Mouse (Mus musculus): Measurements from ENCODE around the gene Tgtp2. TPM values are rescaled to one million over a fixed set of nuclear protein-coding genes. Genes with fewer than 3 reads are reported as not detected.

The Tgtp2 gene
- polyA plus RNA-seq, 1 experiment from 2014 or later = not detected

DNA sequence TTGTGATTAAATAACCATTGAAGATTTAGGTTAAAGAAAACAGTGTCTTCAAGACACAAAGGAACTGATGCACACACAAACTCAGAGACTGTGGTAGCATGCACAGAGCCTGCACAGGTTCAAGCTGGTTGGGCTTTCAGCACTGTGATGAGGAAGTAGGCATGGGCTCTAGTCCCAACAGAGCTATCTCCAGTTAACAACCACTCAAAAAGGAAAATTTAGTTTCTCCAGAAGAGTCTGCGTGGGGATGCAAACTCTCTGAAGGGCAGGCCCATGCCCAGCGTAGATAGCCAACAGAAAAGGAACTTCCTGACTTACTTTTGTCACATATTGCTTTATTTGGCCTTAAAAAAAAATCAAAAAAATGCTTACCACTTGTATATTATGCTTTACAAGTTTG, 28.8 kb upstream of the Tgtp2 start:
- Histone ChIP-seq H3K27ac (no peak overlapping the region), H3K4me1 (peaks cover 12% of the 10 kb centered on the region), H3K27me3 (ENCODE audit: poor library complexity, severe bottlenecking) (no peaks in the 10 kb centered on the region), H3K9me3 (no peaks in the 10 kb centered on the region), H3K36me3 (replicated peaks) (no peaks in the 10 kb centered on the region), H3K4me3 (no peak overlapping the region)
- DNase-seq (ENCODE audit: extremely low spot score, low spot score) = no peak
- 88% methylated on average over 2 of the region's 2 CpGs for WGBS

DNA sequence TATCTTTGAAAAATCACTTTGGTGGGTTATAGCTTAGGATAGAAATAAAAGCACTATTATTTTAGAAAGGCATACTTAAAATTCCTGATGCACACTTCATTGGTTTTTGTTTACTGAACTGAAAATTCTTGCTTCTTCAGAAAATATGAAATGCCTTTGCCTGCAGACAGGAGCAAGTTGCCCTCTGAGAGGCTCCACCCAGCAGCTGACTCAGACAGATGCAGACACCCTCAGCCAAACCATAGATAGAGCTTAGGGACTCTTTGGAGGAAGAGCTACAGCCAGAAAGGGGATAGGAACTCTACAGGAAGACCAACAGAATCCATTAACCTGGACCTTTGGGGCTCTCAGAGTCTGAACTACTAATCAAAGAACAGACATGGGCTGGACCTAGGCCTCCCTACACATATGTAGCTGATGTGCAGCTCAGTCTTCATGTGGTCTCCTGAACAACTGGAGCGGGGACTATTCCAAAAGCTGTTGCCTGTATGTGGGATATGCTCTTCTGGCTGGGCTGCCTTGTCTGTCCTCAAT, 28.1 kb upstream of the Tgtp2 start:
- Histone ChIP-seq H3K4me1 (peaks cover 12% of the 10 kb centered on the region), H3K4me3 (no peak overlapping the region), H3K27me3 (ENCODE audit: poor library complexity, severe bottlenecking) (no peaks in the 10 kb centered on the region), H3K9me3 (no peaks in the 10 kb centered on the region), H3K27ac (no peak overlapping the region), H3K36me3 (replicated peaks) (no peaks in the 10 kb centered on the region)
- DNase-seq (ENCODE audit: extremely low spot score, low spot score) = no peak
- 81% methylated on average over 1 of the region's 1 CpGs for WGBS

GRCm38 (mm10) chr11:49091171-49091570, 27.2 kb upstream of the Tgtp2 start:
- Histone ChIP-seq H3K27me3 (ENCODE audit: poor library complexity, severe bottlenecking) (no peaks in the 10 kb centered on the region), H3K36me3 (replicated peaks) (no peaks in the 10 kb centered on the region), H3K4me1 (peaks cover 12% of the 10 kb centered on the region), H3K27ac (no peak overlapping the region), H3K9me3 (no peaks in the 10 kb centered on the region), H3K4me3 (no peak overlapping the region)
- 81% methylated on average over 4 of the region's 4 CpGs for WGBS
- no peak for DNase-seq (ENCODE audit: extremely low spot score, low spot score)

GRCm38 (mm10) chr11:49090551-49090950, 26.5 kb upstream of the Tgtp2 start:
- Histone ChIP-seq H3K9me3 (no peaks in the 10 kb centered on the region), H3K36me3 (replicated peaks) (no peaks in the 10 kb centered on the region), H3K27me3 (ENCODE audit: poor library complexity, severe bottlenecking) (no peaks in the 10 kb centered on the region), H3K4me1 (peaks cover 12% of the 10 kb centered on the region), H3K27ac (no peak overlapping the region), H3K4me3 (no peak overlapping the region)
- 92% methylated on average over 5 of the region's 5 CpGs for WGBS
- DNase-seq (ENCODE audit: extremely low spot score, low spot score) = no peak

DNA sequence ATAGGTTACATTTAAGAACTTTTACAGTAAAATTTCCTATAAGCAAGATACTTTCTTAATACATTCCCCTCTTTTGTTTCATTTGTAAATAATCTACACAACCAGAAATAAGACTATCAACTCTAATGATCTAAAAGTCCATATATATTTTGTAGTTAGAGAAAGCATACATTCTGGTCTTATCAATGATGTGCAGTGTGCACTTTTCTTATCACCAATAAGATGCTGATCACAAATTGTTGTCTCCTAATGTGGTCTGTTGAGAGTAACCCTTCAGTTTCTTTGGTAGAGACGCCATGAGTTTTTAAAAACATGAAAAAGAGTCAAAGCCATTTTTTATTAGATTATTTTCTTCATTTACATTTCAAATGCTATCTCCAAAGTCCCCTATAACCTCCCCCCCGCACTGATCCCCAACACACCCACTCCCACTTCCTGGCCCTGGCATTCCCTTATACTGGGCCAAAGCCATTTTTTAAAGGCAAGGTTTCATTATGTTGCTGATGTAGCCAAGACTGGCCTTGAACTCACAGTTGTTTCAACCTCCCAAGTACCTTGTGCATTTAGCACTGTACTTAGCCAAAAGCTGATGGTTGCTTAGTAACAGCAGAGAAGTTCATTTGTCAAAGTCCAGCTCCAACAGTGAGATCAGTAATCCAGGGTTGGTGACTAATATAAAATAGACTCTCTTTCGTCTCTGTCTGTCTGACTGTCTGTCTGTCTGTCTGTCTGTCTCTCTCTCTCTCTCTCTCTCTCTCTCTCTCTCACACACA, 25.9 kb upstream of the Tgtp2 start:
- Histone ChIP-seq H3K4me3 (no peak overlapping the region), H3K27me3 (ENCODE audit: poor library complexity, severe bottlenecking) (no peaks in the 10 kb centered on the region), H3K27ac (no peak overlapping the region), H3K36me3 (replicated peaks) (no peaks in the 10 kb centered on the region), H3K9me3 (no peaks in the 10 kb centered on the region), H3K4me1 (peaks cover 8% of the 10 kb centered on the region)
- 85% methylated on average over 3 of the region's 3 CpGs for WGBS
- DNase-seq (ENCODE audit: extremely low spot score, low spot score) = no peak

DNA sequence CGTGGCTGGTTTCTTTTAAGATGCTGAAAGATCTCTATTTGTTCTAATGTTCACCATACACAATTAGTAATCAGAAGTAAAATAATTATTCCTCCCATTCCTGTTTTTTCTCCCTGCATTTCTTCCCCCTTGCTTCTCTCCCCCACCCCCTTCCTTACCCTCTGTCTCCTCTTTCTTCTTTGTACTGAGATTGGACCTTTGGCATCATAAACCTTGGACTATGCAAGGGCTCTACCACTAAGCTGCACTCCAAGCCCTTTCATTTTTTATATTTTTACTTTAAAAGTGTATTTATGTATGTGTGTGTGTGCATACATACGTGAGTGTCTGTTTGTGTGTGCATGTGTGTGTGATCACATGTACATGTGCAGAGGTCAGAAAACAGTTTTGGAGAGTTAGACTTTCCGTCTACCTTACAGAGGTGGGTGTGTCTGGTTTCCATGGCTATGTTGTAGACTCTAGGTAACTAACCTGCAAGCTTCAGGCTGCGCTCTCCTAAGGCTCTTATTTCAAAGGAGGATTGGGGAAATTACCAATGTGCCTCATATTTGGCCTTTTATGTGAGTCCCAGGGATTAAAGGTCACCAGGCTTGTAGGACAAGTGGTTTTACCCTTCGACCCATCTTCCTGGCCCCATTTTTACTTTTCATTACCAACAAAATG, 25.1 kb upstream of the Tgtp2 start:
- Histone ChIP-seq H3K4me3 (no peak overlapping the region), H3K27me3 (ENCODE audit: poor library complexity, severe bottlenecking) (no peaks in the 10 kb centered on the region), H3K27ac (no peak overlapping the region), H3K36me3 (replicated peaks) (no peaks in the 10 kb centered on the region), H3K4me1 (peaks cover 8% of the 10 kb centered on the region), H3K9me3 (no peaks in the 10 kb centered on the region)
- DNase-seq (ENCODE audit: extremely low spot score, low spot score) = no peak
- WGBS = 91% methylated on average over 5 of the region's 5 CpGs

GRCm38 (mm10) chr11:49087830-49088616, 24.0 kb upstream of the Tgtp2 start:
- Histone ChIP-seq H3K27me3 (ENCODE audit: poor library complexity, severe bottlenecking) (no peaks in the 10 kb centered on the region), H3K36me3 (replicated peaks) (no peaks in the 10 kb centered on the region), H3K4me3 (0 out of 2 replicates have a peak overlapping the region, but pooled peaks have one; percentile 19), H3K27ac (0 out of 2 replicates have a peak overlapping the region, but pooled peaks have one; percentile 17), H3K4me1 (peaks cover 8% of the 10 kb centered on the region), H3K9me3 (no peaks in the 10 kb centered on the region)
- 45% methylated on average over 22 of the region's 22 CpGs for WGBS
- no peak for DNase-seq (ENCODE audit: extremely low spot score, low spot score)

DNA sequence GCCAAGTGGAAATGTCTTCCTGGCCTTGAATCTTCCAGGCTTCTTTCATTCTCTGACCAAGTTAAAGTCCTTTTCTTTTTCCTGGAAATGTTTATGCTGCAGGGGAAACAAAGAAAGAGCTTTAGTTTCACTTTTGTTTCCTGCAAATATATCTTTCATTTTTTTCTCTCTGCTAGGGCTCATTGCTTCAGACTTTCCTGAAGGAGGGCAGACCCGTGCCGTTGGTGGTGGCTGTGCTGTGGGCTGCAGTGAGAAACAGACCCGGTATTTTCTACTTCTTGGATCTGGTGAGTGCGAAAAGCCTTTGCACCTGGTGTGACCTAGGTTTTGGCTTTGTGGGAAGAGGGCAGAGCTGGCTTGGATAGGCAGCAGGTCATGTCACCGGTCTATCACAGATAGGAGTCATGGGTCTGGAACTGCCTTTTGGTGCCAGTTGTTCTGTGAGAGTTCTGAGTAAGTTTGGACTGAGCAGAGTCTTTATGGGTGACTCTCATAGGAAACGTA, 22.9 kb upstream of the Tgtp2 start:
- no peak for DNase-seq (ENCODE audit: extremely low spot score, low spot score)
- H3K36me3 ChIP-seq (replicated peaks) = no peaks in the 10 kb centered on the region
- H3K27me3 ChIP-seq (ENCODE audit: poor library complexity, severe bottlenecking) = no peaks in the 10 kb centered on the region
- H3K9me3 ChIP-seq = no peaks in the 10 kb centered on the region
- H3K4me3 ChIP-seq = no peak overlapping the region
- no peak overlapping the region for H3K27ac ChIP-seq
- peaks cover 8% of the 10 kb centered on the region for H3K4me1 ChIP-seq
- 85% methylated on average over 6 of the region's 6 CpGs for WGBS

DNA sequence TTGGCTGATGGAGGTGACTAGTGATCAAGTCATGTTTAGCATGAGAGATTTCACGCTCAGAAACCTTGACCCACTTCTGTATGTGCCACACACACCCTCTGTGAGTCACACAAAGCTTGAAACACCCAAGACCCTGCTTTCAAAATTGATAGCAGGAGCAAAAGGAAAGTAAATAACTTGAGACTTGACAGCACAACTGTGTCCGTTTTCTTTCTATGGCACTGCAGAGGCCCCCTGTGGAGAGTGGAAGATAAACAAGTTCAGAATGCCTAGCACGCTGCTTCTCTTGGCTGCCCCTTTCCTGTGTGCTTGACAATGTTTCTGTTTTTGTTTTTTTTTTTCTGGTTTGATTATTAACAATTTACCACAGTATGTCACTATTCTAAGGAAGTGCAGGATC, 20.9 kb upstream of the Tgtp2 start:
- Histone ChIP-seq H3K4me3 (no peak overlapping the region), H3K36me3 (replicated peaks) (no peaks in the 10 kb centered on the region), H3K9me3 (no peaks in the 10 kb centered on the region), H3K27me3 (ENCODE audit: poor library complexity, severe bottlenecking) (no peaks in the 10 kb centered on the region), H3K4me1 (peaks cover 8% of the 10 kb centered on the region), H3K27ac (no peak overlapping the region)
- WGBS = 54% methylated on average over 3 of the region's 3 CpGs
- no peak for DNase-seq (ENCODE audit: extremely low spot score, low spot score)

DNA sequence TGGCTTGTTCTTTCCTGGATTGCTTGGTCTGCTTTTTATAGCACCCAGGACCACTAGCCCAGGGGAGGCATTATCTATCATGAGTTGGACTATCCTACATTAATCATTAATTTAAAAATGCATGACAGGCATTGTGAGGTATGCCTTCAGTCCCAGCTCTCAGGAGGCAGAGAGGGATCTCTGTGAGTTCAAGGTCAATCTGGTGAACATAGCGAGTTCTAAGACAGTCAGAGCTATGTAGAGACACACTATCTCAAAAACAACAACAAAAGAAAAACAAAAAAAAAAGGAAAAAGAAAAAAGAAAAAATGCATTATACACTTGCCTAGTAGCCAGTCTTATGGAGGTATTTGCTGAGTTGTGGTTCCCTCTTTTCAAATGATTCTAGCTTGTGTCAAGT, 20.4 kb upstream of the Tgtp2 start:
- DNase-seq (ENCODE audit: extremely low spot score, low spot score) = no peak
- H3K27me3 ChIP-seq (ENCODE audit: poor library complexity, severe bottlenecking) = no peaks in the 10 kb centered on the region
- H3K9me3 ChIP-seq = no peaks in the 10 kb centered on the region
- peaks cover 8% of the 10 kb centered on the region for H3K4me1 ChIP-seq
- no peak overlapping the region for H3K4me3 ChIP-seq
- WGBS = 88% methylated on average over 1 of the region's 1 CpGs
- H3K27ac ChIP-seq = no peak overlapping the region
- H3K36me3 ChIP-seq (replicated peaks) = no peaks in the 10 kb centered on the region

DNA sequence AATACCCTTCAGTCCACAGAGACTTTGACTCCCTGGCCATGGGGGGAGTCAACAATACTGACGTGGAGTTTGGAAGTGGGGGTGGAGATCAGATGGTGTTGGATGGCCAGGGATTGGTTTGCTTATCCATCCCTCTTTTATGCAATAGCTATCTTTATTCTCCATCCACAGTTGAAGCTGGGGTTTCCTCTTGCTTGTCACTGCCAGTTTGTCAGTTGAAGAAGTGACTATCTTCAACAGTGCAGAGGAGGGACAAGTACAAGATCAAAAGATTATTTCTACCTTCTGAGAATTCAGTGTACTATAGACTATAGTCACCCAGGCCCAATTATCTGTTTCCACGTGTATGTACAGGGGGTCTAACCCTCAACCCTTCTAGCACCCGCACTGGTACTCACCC, 19.8 kb upstream of the Tgtp2 start:
- H3K36me3 ChIP-seq (replicated peaks) = no peaks in the 10 kb centered on the region
- H3K4me3 ChIP-seq = no peak overlapping the region
- WGBS = 82% methylated on average over 3 of the region's 3 CpGs
- no peaks in the 10 kb centered on the region for H3K27me3 ChIP-seq (ENCODE audit: poor library complexity, severe bottlenecking)
- no peaks in the 10 kb centered on the region for H3K9me3 ChIP-seq
- no peak overlapping the region for H3K27ac ChIP-seq
- DNase-seq (ENCODE audit: extremely low spot score, low spot score) = no peak
- H3K4me1 ChIP-seq = peaks cover 8% of the 10 kb centered on the region

DNA sequence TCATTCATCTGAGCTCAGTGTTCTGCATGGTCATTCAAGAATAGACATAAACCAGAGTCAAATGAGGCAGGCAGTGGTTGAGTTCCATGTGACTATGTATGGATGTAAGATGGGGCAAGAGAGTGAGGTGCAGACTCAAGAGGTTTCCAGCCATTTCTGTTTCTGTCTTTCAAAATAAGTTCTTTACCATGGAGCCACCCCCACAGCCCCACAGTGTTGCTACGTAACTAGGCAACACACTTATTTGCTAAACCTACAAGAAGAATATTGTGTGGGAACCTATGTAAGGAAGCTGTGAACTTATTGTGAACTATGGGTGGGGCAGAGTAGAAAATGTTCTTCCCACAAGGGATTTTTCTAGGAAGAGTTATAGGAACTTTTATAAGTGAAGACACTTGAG, 19.1 kb upstream of the Tgtp2 start:
- Histone ChIP-seq H3K4me3 (no peak overlapping the region), H3K36me3 (replicated peaks) (no peaks in the 10 kb centered on the region), H3K27ac (no peak overlapping the region), H3K27me3 (ENCODE audit: poor library complexity, severe bottlenecking) (no peaks in the 10 kb centered on the region), H3K4me1 (peaks cover 4% of the 10 kb centered on the region), H3K9me3 (no peaks in the 10 kb centered on the region)
- WGBS = 88% methylated on average over 1 of the region's 1 CpGs
- no peak for DNase-seq (ENCODE audit: extremely low spot score, low spot score)

Data from forebrain, embryonic 10.5 days (tissue).